Mouse (Mus musculus) erythroblast, adult 5-6 weeks (primary cell): ENCODE results near the gene Meltf. TPM values are rescaled to one million over a fixed set of nuclear protein-coding genes. Genes with fewer than 3 reads are reported as not detected.

Experiments
- ATAC-seq: replicated peaks from 2 replicates; pipeline ENCODE4 v1.8.0; 2016; ENCODE audit warnings: moderate number of reproducible peaks, mild to moderate bottlenecking, moderate TSS enrichment, inconsistent platforms; ENCODE audit not compliant: poor library complexity, low FRiP score, severe bottlenecking
- total RNA-seq, 2 experiments: library from RNA; stranded (forward) in 1 of 2; stranded (reverse) in 1 of 2; fragments of 150-400 nt in 1 of 2; fragments of 200-764, 138-1000 nt in 1 of 2; gene quantifications; 2 replicates each; pipeline versions ENCODE4 v1.2.3 to v1.2.4; 2015 to 2017; ENCODE audit warnings: low replicate concordance in 2 of 2

Gene Meltf
- total RNA-seq (2015; ENCODE audit: low replicate concordance): not detected in 2 replicates
- not detected in 2 replicates for total RNA-seq (2017; ENCODE audit: low replicate concordance)

DNA sequence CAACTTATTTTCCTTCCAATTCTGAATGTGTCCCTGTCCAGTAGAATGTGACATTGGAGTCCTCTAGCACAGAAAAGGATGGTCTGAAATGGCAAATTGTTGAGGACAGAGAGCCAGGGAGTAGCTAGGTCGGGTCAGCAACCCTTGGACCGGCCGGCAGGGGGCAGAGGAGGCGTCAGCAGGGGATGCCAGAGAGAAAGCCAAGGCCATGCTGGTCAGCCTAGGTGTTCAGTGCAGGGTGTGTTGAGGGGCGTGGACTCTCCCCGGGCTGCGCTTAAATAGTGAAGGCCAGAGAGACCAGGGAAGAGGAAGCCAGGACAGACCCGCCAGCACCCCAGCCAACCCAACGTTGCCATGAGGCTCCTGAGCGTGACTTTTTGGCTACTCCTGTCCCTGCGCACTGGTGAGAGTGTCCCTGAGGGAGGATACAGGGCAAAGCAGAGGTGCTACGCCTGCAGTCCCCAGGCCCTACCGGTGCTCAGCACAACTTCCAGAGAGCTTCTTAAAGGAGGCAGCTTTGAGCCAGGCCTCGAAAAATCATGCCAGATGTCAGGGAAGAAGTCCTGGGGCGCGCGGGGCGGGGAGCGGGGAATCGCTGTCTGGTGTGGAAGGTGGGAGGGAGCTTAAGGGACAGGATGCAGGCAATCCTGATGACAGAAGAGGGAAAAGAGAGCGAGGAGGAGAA is at the start of gene Meltf:
Gene Meltf, plus strand, starts transcription at position 238 of the 685 bp plus-strand sequence.
- peak; percentile 36; the same call in 1 of the 2 replicates for ATAC-seq

GRCm38 (mm10) chr16:31830726-31831125 is 47.9 kb upstream of the Meltf start:
- ATAC-seq: no peak

GRCm38 (mm10) chr16:31832630-31833422 is 45.8 kb upstream of the Meltf start:
- ATAC-seq: no peak

- no peak for ATAC-seq
These were observed 44.5 kb upstream of the Meltf start for GRCm38 (mm10) chr16:31834011-31834584.

GRCm38 (mm10) chr16:31834662-31835318 is 43.8 kb upstream of the Meltf start:
- ATAC-seq: no peak

DNA sequence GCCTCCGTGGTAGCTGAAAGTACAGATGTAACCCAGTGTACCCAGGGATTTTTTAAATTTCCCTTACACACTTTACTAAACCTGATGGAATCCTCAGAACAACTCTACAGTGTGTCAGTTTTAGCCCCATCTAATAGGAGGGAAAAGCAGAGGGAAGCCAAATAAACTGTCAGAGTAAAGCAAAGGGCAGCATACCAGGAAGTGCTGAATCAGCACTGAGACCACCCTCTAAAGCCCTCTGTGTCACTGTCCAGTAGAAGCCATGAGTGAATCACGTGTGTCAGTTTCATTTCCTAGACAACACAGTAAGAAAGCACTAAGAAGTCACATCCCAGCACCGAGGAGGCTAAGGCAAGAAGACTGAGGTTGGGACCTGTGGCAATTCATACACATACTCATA is 41.2 kb upstream of the Meltf start:
- ATAC-seq: no peak

DNA sequence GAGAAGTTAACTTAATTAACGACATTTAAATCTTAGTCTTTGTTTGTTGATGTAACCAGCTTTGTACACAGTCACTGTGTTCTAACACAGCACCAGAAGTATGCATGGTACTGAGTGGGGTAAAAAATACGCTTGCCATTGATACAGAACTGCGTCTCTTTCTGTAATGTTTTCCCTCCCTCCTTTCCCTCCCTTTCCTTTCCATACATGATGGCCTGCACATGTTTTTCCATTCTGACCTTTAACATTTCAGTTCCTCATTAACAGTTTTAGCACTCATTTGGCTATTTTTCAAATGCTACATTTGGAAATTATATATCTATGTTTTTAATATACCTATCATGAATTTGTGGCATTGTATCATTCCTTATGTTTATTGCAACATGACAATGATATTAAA is 34.4 kb upstream of the Meltf start:
- no peak for ATAC-seq

GRCm38 (mm10) chr16:31846763-31847162 is 31.8 kb upstream of the Meltf start:
- ATAC-seq: no peak

DNA sequence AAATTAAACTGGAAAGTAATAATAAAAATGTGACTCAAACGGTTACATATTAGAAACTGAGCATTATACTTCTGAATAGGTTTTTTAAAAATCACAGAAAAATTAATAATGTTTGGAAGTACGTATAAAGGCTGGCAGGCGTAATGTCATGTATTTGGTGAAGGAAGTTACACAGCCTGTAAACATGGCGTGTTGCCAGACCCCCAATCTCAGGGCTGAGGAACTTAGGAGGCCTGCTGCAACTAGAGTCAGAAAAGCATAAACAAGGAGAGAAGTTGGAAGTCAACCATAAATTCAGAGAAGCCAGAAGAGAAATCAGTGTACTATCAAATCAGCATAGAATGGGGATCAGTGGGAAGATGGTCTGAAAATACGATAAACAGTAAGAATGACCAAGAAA is 14.7 kb upstream of the Meltf start:
- no peak for ATAC-seq

DNA sequence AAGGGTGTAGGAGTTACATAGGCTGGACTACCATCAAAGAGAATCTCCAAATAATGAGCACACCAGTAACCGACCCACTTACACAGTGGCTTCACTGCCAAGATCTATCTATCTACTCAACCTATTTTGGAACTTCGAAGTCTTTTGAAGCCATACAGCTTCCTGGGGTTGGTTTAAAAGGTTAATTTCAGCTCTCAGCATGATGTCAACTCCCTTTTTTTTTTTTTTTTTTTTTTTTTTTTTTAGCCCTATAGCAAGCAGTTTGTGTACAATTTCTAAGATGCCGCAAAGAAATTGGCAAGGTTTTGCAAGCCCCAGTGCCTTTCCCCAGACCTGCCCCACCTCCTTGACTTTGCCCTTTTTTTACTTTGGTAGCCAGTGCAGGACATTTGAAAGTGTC is 13.4 kb upstream of the Meltf start:
- ATAC-seq: no peak

- ATAC-seq: no peak
These were observed 11.7 kb upstream of the Meltf start for GRCm38 (mm10) chr16:31866911-31867310.

DNA sequence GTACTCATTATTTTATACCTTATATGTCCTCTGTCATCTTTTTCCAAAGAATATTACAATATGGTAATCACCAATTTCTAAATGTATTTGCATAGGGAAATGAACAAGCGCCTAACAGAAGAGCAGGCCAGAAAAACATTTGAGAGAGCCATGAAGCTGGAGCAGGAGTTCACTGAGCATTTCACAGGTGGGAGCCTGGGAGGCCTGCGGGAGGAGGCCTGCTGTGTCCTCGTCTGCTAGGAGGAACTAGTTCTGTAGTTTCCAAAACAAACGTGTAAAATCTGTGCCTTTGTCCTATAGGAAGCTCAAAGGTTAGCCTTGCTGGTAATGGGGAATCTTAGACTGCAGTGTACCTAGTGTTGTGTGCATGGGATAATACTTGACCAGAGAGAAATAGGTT is 10.9 kb upstream of the Meltf start:
- no peak for ATAC-seq

- ATAC-seq: no peak
These were observed 4.9 kb upstream of the Meltf start for GRCm38 (mm10) chr16:31873721-31874120.

DNA sequence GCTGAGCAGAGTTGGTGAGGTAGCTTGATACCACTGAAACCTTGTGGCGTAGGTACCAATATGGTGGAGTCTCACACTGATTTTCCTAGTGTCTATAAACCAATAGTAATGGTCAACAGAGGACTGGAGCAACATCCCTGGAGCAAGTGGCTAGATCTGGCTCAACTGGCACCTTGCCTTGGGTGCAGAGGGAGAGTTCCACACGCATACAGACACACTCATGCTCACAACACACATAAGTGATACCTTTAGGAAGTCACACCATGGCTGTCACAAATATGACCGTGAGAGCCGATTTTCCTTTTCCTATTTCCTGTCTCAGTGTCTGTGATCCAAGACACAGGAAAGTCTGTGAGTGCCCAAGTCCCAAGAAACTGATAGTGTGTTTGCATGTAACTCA is 3.2 kb upstream of the Meltf start:
- no peak for ATAC-seq

GRCm38 (mm10) chr16:31876386-31876785 is 2.2 kb upstream of the Meltf start:
- no peak for ATAC-seq

DNA sequence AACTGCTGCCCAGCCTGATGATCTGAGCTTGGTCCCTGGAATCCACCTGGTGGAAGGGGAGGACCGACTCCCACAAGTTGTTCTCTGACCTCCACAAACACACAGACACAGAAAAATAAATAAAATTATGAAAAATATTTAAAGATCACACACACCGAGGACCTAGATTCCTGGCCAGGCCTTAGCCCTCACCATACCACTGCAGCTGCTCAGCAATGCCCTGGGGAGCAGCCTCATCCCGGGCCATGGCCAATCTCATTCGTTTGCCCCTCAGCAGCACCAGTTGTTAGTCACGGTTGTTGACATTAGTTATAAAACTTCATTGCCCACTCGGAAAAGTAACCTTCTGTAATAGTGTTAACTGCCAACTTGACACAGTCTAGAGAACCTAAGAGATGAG is 558 bp upstream of the Meltf start:
- ATAC-seq: no peak

- ATAC-seq: no peak
These were observed 1.7 kb downstream of the Meltf start for GRCm38 (mm10) chr16:31880146-31880840.

DNA sequence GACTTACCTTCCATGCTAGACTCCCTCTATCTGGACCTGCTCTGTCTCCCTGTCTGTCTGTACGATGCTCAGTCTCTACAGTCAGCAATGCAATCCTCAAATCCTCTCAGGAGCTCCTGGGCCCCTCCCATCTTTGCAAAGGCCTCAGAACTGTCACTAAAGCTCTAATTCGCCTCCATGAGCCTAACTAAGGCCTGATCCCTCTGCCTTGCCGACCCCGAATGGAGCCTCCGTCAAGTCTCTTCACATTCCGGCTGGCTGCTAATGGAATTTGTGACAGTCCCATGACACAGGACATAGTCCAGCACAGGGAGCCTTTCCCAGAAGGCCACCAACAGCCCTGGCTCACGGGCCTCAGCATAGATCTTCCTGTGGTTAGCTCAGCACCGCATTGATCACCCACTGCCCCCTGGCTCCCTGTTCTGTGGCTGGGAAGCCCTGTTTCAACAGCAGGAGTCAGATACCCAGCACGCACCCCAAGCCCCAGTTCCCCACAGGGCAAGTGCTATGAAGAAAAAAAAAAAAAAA is 3.8 kb downstream of the Meltf start:
- no peak for ATAC-seq

- no peak for ATAC-seq
These were observed 4.7 kb downstream of the Meltf start for GRCm38 (mm10) chr16:31883302-31883701.

DNA sequence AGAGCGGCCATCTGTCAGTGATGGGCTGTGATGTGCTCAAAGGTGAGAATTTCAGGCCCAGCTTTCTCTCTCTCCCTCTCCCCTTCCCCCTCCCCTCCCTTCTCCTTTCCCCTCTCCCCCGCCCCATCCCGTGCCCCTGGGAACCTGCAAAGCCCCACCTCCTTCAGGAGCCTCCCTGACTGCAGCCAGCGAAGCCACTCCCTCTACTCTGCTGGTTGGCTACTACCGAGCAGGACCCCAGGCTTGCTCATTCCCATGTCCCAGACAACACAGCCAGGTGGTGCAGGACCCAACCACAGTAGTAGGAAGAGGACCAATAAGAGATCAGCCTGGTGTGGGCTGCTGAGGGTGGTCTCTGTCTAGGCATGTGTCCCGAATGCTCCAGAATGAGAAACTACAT is 5.3 kb downstream of the Meltf start:
- no peak for ATAC-seq
